ENCODE assay signal across 22 mouse cellular contexts in the genomic region with DNA sequence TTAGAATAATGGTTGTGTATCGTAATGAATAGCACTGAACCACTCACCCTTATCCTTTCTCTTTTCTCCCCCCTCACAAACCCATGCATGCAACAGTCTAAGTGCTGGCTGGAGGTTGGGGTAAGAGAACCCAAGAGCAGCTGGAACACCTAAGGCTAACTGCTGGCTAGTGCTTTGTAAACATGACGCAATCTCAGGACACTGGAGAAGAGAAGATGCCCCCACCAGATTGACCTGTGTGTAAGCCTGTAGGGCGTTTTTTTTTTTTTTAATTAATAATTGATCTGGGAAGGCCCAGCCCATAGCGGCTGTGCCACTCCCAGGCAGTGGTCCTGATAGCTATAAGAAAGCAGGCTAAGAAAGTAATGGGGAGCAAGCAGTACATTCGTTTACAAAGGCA. TPM values are rescaled to one million over a fixed set of nuclear protein-coding genes. Genes with fewer than 3 reads are reported as not detected.
DNase-seq lines count a peak whose midpoint lies in the region; ATAC-seq and TF ChIP-seq lines count a peak whose summit lies in the region.
"Had no signal": no experiment of that assay in that cellular context is flagged by ENCODE, and none has a peak within 500 bp of the region (broad histone marks: within the 10 kb centered on the region; RNA-seq: fewer than 3 reads in every experiment).

No protein-coding gene starts in this region.

- no peaks in the 10 kb centered on the region for H3K27me3 ChIP-seq in liver, adult 2 months (ENCODE audit: control insufficient read depth, insufficient read depth, low read length)
- no peaks in the 10 kb centered on the region for H3K27me3 ChIP-seq in liver, embryonic 12.5 days (replicated peaks)
- H3K27me3 ChIP-seq in liver, embryonic 16.5 days (ENCODE audit: control insufficient read depth, insufficient read depth, low read depth, low read length), result no peaks in the 10 kb centered on the region
- H3K27me3 ChIP-seq in liver, postnatal 0 days (ENCODE audit: insufficient read depth, low read length), result no peaks in the 10 kb centered on the region
- no peaks in the 10 kb centered on the region for H3K27me3 ChIP-seq in liver, embryonic 11.5 days (replicated peaks; ENCODE audit: control insufficient read depth, insufficient read depth, low read length)
- H3K27me3 ChIP-seq: CH12.LX had no signal

- TF ChIP-seq POLR2A in liver, adult 2 months (IDR thresholded peaks at IDR 0.05; ENCODE audit: extremely low read depth, insufficient read depth, low read length), result no peak

- TF ChIP-seq EP300 in liver, postnatal 0 days (IDR thresholded peaks at IDR 0.05; ENCODE audit: low read depth), result no peak

- no peak for TF ChIP-seq CTCF in liver, adult 2 months (IDR thresholded peaks at IDR 0.05; ENCODE audit: low read depth, low read length)
- no peak for TF ChIP-seq CTCF in liver, postnatal 0 days (IDR thresholded peaks at IDR 0.05; ENCODE audit: low read depth)

- H3K4me3 ChIP-seq in liver, adult 2 months (ENCODE audit: insufficient read depth, low read depth, low read length), result no peak overlapping the region
- H3K4me3 ChIP-seq in liver, embryonic 12.5 days, result no peak overlapping the region
- no peak overlapping the region for H3K4me3 ChIP-seq in liver, embryonic 16.5 days (ENCODE audit: low read depth, low read length)
- H3K4me3 ChIP-seq in liver, postnatal 0 days (ENCODE audit: low read depth, low read length), result no peak overlapping the region
- no peak overlapping the region for H3K4me3 ChIP-seq in liver, embryonic 11.5 days (ENCODE audit: low read depth, low read length)

- H3K9ac ChIP-seq in liver, adult 2 months (ENCODE audit: low read depth, low read length), result no peak overlapping the region
- no peak overlapping the region for H3K9ac ChIP-seq in liver, embryonic 12.5 days
- no peak overlapping the region for H3K9ac ChIP-seq in liver, embryonic 16.5 days (ENCODE audit: low read depth, low read length)
- no peak overlapping the region for H3K9ac ChIP-seq in liver, postnatal 0 days (replicated peaks)
- H3K9ac ChIP-seq in liver, embryonic 11.5 days (ENCODE audit: low read depth, low read length), result no peak overlapping the region

- peak; percentile 87 for DNase-seq in liver, adult 2 months (ENCODE audit: extremely low read depth, low read depth, low spot score)
- DNase-seq in liver, result no peak
- no peak for DNase-seq in liver, postnatal 0 days
- no peak for DNase-seq in liver, embryonic 11.5 days (ENCODE audit: low spot score)
- DNase-seq: adrenal gland, adult 2 months; adrenal gland, adult 8-10 months; adrenal gland, postnatal 10 days; adrenal gland, postnatal 14 days; adrenal gland, postnatal 25 days; adrenal gland, postnatal 36 days; B cell, adult 2 months; cerebellum, adult 11 months; cerebellum, adult 11-12 months; cerebellum, adult 18-20 months had no signal

- H3K9me3 ChIP-seq in liver, embryonic 12.5 days (replicated peaks), result no peaks in the 10 kb centered on the region
- no peaks in the 10 kb centered on the region for H3K9me3 ChIP-seq in liver, embryonic 16.5 days (replicated peaks; ENCODE audit: control insufficient read depth, low read length)
- no peaks in the 10 kb centered on the region for H3K9me3 ChIP-seq in liver, postnatal 0 days (ENCODE audit: low read length)
- H3K9me3 ChIP-seq in liver, embryonic 11.5 days (ENCODE audit: control insufficient read depth, low read length), result no peaks in the 10 kb centered on the region
- H3K9me3 ChIP-seq: G1E had no signal

- H3K79me2 ChIP-seq in liver, adult 2 months (ENCODE audit: control insufficient read depth, insufficient read depth, low read length), result no peaks in the 10 kb centered on the region

- 0 out of 2 replicates have a peak, but pooled peaks cover 1% of the 10 kb centered on the region for H3K4me1 ChIP-seq in liver, adult 2 months (ENCODE audit: control insufficient read depth, insufficient read depth, low read length)
- H3K4me1 ChIP-seq in liver, embryonic 12.5 days, result no peaks in the 10 kb centered on the region
- H3K4me1 ChIP-seq in liver, embryonic 16.5 days (ENCODE audit: control insufficient read depth, low read depth, low read length), result no peaks in the 10 kb centered on the region
- no peaks in the 10 kb centered on the region for H3K4me1 ChIP-seq in liver, postnatal 0 days (ENCODE audit: insufficient read depth)
- no peaks in the 10 kb centered on the region for H3K4me1 ChIP-seq in liver, embryonic 11.5 days (replicated peaks; ENCODE audit: control insufficient read depth, insufficient read depth, low read length)

- ATAC-seq in liver, embryonic 12.5 days, result no peak
- ATAC-seq in liver, embryonic 16.5 days (ENCODE audit: low read depth), result peak; percentile 54
- ATAC-seq in liver, postnatal 0 days, result peak; percentile 63
- ATAC-seq in liver, embryonic 11.5 days (replicated peaks; ENCODE audit: low FRiP score), result no peak
- ATAC-seq: activated CD4-positive, CD25-positive, alpha-beta regulatory T cell, adult 4 months; CD4-positive, CD25-positive, alpha-beta regulatory T cell, adult 4 months; Patski had no signal

- 24% methylated on average over 5 of the region's 5 CpGs for WGBS in liver, adult 2 months
- 60% methylated on average over 5 of the region's 5 CpGs for WGBS in liver, embryonic 12.5 days (ENCODE audit: insufficient replicate concordance)
- whole genome bisulfite sequencing in liver, embryonic 16.5 days (ENCODE audit: insufficient replicate concordance), result 53% methylated on average over 5 of the region's 5 CpGs
- 54% methylated on average over 5 of the region's 5 CpGs for WGBS in liver, postnatal 0 days (ENCODE audit: insufficient replicate concordance)
- 74% methylated on average over 5 of the region's 5 CpGs for WGBS in liver, embryonic 11.5 days

- H3K27ac ChIP-seq in liver, adult 2 months (replicated peaks; ENCODE audit: insufficient read depth, low read depth, low read length), result no peak overlapping the region
- H3K27ac ChIP-seq in liver, embryonic 12.5 days, result no peak overlapping the region
- no peak overlapping the region for H3K27ac ChIP-seq in liver, embryonic 16.5 days (ENCODE audit: low read length)
- no peak overlapping the region for H3K27ac ChIP-seq in liver, postnatal 0 days (ENCODE audit: low read depth)
- no peak overlapping the region for H3K27ac ChIP-seq in liver, embryonic 11.5 days (ENCODE audit: low read depth, low read length)

- no peak overlapping the region for H3K4me2 ChIP-seq in liver, embryonic 12.5 days
- H3K4me2 ChIP-seq in liver, embryonic 16.5 days (ENCODE audit: low read depth, low read length), result no peak overlapping the region
- peak overlapping the region; percentile 32; the same call in 1 of the 2 replicates for H3K4me2 ChIP-seq in liver, postnatal 0 days (ENCODE audit: low read depth, low read length)
- no peak overlapping the region for H3K4me2 ChIP-seq in liver, embryonic 11.5 days

- H3K36me3 ChIP-seq in liver, adult 2 months (ENCODE audit: control insufficient read depth, insufficient read depth, low read length), result no peaks in the 10 kb centered on the region
- no peaks in the 10 kb centered on the region for H3K36me3 ChIP-seq in liver, embryonic 12.5 days
- no peaks in the 10 kb centered on the region for H3K36me3 ChIP-seq in liver, embryonic 16.5 days (ENCODE audit: control insufficient read depth, insufficient read depth)
- no peaks in the 10 kb centered on the region for H3K36me3 ChIP-seq in liver, postnatal 0 days (replicated peaks; ENCODE audit: insufficient read depth, low read length)
- no peaks in the 10 kb centered on the region for H3K36me3 ChIP-seq in liver, embryonic 11.5 days (ENCODE audit: control insufficient read depth, insufficient read depth, low read length)
- H3K36me3 ChIP-seq: G1E had no signal

RNA-seq across cellular contexts. Expression of a gene that starts 28.7 kb away (rescaled TPM):
- total RNA-seq in liver, adult 2 months (2014; rRNA removed), result 0.37 and 0.54 TPM in 2 replicates
- 0.09 TPM in 1 of 2 replicates, not detected in the other for polyA plus RNA-seq in liver, adult 2 months (2012; rRNA removed)
- 0.48 and 0.67 TPM in 2 replicates for polyA plus RNA-seq in liver, embryonic 12.5 days (2016; fragmentation: Nextera tagmentation; extraction: Ambion mirVana)
- 0.44 and 0.71 TPM in 2 replicates for polyA plus RNA-seq in liver, embryonic 16.5 days (2015; fragmentation: Nextera tagmentation; extraction: Ambion mirVana)
- 0.39 and 0.58 TPM in 2 replicates for polyA plus RNA-seq in liver, postnatal 0 days (2015; fragmentation: Nextera tagmentation; extraction: Ambion mirVana)
- polyA plus RNA-seq in liver, embryonic 11.5 days (2014; fragmentation: Nextera tagmentation; extraction: Ambion mirVana), result 0.70 and 0.89 TPM in 2 replicates
- total RNA-seq: MEL had no signal
- polyA plus RNA-seq: adrenal gland, adult 2 months; G1E; Patski had no signal

Comparison
In these comparisons a context has a peak if more than half of its experiments do, and no peak if none do; other contexts are left out.
1. ATAC-seq: peak in liver, embryonic 16.5 days (single experiment) and liver, postnatal 0 days (single experiment); none in liver, embryonic 12.5 days (single experiment) and liver, embryonic 11.5 days (single experiment).